Mouse (Mus musculus) embryonic fibroblast, embryonic 13.5 days (primary cell): Measurements from ENCODE around the gene 6030408B16Rik.

Source experiments
- CTCF ChIP-seq: IDR thresholded peaks from 2 replicates; pipeline ENCODE4 v1.5.1; 2011; ENCODE audit warnings: mild to moderate bottlenecking, control low read depth, low read length, moderate library complexity, borderline replicate concordance; ENCODE audit not compliant: insufficient read depth
- POLR2A ChIP-seq: IDR thresholded peaks from 2 replicates; pipeline ENCODE4 v1.6.1; 2011; ENCODE audit warnings: low read depth, mild to moderate bottlenecking, control low read depth, low read length, moderate library complexity

DNA sequence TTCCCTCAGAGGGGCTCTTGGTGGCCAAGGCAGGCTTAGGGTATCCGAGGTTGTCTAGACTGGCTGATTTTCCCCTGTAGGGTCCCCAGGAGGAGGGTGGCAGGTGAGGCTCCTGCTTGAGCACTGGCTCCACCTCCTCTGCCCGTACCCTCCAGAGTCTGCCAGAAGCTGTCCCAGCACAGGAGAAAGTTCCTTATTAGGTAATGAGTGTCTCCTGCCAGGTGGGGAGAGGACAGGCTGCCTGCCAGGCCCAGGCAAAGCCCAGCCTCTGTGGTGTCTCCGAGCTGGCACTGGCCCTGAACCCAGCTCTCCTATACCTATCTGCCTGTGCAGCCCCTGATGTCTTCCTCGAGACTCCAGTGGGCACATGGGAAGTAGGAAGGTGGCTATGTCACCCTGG, 39.4 kb downstream of the 6030408B16Rik start:
- no peak for TF ChIP-seq CTCF
- no peak for TF ChIP-seq POLR2A
